Mouse (Mus musculus): ENCODE measurements around the gene Scyl1.

The Scyl1 gene

DNA sequence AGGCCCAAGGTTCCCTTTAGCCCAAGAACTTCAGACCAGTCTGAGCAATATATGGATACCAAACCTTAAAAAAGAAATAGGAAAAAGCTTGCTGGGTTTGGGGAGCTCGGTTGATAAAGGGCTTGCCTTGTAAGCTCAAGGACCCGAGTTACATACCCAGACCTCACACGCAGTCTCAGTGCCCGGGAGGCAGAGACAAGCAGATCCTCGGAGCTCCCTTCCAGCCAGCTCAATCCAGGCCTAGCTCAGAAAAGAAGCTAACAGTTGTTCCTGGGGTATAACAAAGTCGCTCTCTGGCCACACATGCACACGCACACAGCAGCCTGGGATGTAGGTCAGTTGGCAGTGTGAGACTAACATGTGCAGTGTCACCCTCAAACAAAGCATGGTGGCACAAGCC is 16.7 kb upstream of the Scyl1 start:
- no peak for DNase-seq (ENCODE audit: low read depth)

- DNase-seq (ENCODE audit: low read depth), result peak; percentile 83
Measured at GRCm38 (mm10) chr19:5787128-5787635, 16.0 kb upstream of the Scyl1 start.

GRCm38 (mm10) chr19:5786441-5787114 is 15.4 kb upstream of the Scyl1 start:
- peak; percentile 83 for DNase-seq (ENCODE audit: low read depth)

GRCm38 (mm10) chr19:5784958-5785577 is 13.8 kb upstream of the Scyl1 start:
- no peak for DNase-seq (ENCODE audit: low read depth)

- no peak for DNase-seq (ENCODE audit: low read depth)
Measured at GRCm38 (mm10) chr19:5782121-5782520, 10.9 kb upstream of the Scyl1 start.

GRCm38 (mm10) chr19:5781532-5781931 is 10.3 kb upstream of the Scyl1 start:
- no peak for DNase-seq (ENCODE audit: low read depth)

- DNase-seq (ENCODE audit: low read depth), result no peak
Measured at GRCm38 (mm10) chr19:5780203-5780602, 9.0 kb upstream of the Scyl1 start.

GRCm38 (mm10) chr19:5778312-5778711 is 7.1 kb upstream of the Scyl1 start:
- DNase-seq (ENCODE audit: low read depth), result no peak

- DNase-seq (ENCODE audit: low read depth), result no peak
Measured at GRCm38 (mm10) chr19:5777387-5778032, 6.3 kb upstream of the Scyl1 start.

DNA sequence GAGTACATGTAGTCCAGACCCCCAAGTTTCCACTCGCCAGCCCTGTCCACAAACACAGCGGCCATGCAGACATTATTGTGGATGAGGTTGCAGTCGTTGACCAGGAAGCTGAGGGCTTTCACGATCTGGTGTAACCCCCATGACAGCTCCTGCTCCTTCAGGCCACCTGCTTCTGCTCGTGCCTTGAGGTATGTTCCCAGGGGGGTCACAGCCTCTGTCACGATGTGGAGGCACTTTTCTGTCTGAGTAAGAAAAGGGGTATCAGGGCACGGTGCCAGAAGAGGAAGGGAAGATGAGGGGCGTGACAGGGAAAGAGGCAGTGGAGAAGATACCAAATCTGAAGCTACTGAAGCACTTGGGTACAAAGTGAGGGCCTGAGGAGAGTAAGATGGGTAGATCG is 908 bp downstream of the Scyl1 start:
- DNase-seq (ENCODE audit: low read depth), result no peak

DNA sequence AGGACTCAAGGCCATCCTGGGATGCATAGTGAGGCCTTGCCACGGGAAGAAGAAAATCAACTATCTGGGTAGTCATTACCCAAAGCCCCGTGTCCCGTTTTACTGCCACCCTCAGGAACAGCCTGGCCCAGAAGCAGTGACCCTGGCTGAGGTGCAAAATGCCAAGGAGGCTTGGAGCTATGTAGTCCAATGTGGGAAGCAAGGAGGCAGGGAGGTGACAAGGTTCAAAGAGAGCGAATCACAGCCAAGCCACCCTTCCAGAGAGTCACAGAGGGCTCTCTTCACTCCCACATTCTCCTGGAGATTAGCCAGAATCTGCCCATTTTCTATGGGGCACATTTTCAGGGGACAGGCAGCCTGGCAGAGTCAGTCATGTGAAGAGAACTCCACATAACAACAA is 3.9 kb downstream of the Scyl1 start:
- no peak for DNase-seq (ENCODE audit: low read depth)

GRCm38 (mm10) chr19:5763163-5763562 is 8.1 kb downstream of the Scyl1 start:
- no peak for DNase-seq (ENCODE audit: low read depth)

- no peak for DNase-seq (ENCODE audit: low read depth)
Measured at GRCm38 (mm10) chr19:5758878-5759403, 12.3 kb downstream of the Scyl1 start.

- DNase-seq (ENCODE audit: low read depth), result no peak
Measured at GRCm38 (mm10) chr19:5756991-5757636, 14.1 kb downstream of the Scyl1 start.

DNA sequence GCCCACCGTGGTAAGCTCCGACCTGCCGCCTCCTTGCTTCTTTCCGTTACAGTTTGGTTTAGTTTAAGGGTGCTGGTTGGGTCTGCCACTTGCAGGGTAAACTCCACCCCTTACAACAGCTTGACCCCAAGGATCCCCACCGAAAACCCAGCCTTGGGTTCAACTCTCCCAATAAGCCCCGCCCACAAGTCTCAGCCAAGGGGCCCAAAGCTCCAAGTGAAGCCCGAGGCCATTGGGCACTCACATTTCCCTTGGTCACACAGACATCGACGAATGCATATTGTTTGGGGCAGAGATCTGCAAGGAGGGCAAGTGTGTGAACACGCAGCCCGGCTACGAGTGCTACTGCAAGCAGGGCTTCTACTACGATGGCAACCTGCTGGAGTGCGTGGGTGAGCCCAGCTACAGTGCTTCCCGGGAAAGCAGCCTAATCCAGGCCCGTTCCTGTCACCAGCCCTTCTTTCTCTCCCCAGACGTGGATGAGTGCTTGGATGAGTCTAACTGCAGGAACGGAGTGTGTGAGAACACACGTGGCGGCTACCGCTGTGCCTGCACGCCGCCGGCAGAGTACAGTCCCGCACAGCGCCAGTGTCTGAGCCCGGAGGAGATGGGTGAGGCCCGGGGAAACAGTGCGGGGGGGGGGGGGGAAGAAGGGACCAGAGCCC is 14.8 kb downstream of the Scyl1 start:
- no peak for DNase-seq (ENCODE audit: low read depth)

GRCm38 (mm10) chr19:5751742-5752141 is 19.5 kb downstream of the Scyl1 start:
- DNase-seq (ENCODE audit: low read depth), result no peak

DNA sequence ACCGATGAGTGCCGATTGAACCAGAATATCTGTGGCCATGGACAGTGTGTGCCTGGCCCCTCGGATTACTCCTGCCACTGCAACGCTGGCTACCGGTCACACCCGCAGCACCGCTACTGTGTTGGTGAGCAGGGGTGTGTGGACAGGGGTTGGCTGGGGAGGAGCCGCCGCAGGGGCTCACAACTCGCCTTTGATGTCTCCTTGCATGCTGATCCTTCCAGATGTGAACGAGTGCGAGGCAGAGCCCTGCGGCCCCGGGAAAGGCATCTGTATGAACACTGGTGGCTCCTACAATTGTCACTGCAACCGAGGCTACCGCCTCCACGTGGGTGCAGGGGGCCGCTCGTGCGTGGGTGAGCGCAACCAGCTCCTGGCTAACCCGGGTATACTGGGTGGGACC is 20.3 kb downstream of the Scyl1 start:
- no peak for DNase-seq (ENCODE audit: low read depth)

GRCm38 (mm10) chr19:5749476-5749875 is 21.7 kb downstream of the Scyl1 start:
- no peak for DNase-seq (ENCODE audit: low read depth)

DNA sequence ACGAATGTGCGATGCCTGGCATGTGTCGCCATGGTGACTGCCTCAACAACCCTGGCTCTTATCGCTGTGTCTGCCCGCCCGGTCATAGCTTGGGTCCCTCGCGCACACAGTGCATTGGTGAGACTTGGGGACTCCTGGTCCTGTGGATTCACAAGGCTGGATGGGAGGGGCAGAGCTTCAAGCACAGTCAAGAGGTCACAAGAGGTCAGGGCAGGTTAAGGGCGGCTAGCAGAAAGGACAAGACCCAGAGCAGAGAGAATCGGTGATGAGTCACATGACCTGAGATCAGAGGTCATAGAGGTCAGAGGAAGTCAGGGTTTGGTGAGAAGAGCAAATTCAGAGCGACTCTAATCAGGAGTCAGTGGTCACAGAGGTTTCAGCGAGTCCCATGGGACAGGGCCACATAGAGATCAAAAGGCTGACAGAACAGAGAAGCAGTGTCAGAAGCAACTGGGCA is 24.3 kb downstream of the Scyl1 start:
- no peak for DNase-seq (ENCODE audit: low read depth)

GRCm38 (mm10) chr19:5745756-5746710 is 25.2 kb downstream of the Scyl1 start:
- DNase-seq (ENCODE audit: low read depth), result no peak

- DNase-seq (ENCODE audit: low read depth), result no peak
Measured at GRCm38 (mm10) chr19:5743576-5743975, 27.6 kb downstream of the Scyl1 start.
